In the genomic region with DNA sequence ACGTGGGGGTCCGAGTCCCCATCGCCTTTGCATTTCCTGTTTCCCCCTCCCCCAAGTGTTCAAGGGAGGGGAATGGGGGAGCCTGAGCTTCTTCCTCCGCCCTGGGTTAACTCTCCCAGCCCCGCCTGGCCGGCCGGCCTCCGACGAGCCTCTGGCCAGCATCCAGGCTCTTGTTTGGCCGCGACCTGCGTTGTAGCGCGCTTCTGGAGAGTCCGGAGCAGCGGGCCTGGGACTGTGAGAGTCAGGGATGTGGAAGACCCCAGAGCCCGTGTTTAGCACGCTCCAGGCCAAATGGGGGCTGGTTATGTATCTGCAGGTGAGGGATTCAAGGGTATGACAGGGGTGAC, we compare ENCODE assay signal across 10 mouse cellular contexts. TPM values are rescaled to one million over a fixed set of nuclear protein-coding genes. Genes with fewer than 3 reads are reported as not detected.
DNase-seq lines count a peak whose midpoint lies in the region; ATAC-seq and TF ChIP-seq lines count a peak whose summit lies in the region.
"Had no signal": no experiment of that assay in that cellular context is flagged by ENCODE, and none has a peak within 500 bp of the region (broad histone marks: within the 10 kb centered on the region; RNA-seq: fewer than 3 reads in every experiment).

No protein-coding gene starts in this region.

- H3K4me1 ChIP-seq in bone marrow macrophage, adult 2 months (ENCODE audit: control insufficient read depth, insufficient read depth, low read length) = no peaks in the 10 kb centered on the region
- H3K4me1 ChIP-seq in heart, embryonic 13.5 days = peaks cover 24% of the 10 kb centered on the region
- peaks cover 6% of the 10 kb centered on the region for H3K4me1 ChIP-seq in kidney, postnatal 0 days (replicated peaks; ENCODE audit: insufficient read depth, low read length)

- intact Hi-C loops in gastrocnemius, adult 2 months (cut with DNase I) = no loop called here
- intact Hi-C loops in gastrocnemius, postnatal 36 days (cut with DNase I) = no loop called here

- 0 out of 2 replicates have a peak, but pooled peaks cover 8% of the 10 kb centered on the region for H3K9me3 ChIP-seq in heart, embryonic 13.5 days
- no peaks in the 10 kb centered on the region for H3K9me3 ChIP-seq in kidney, postnatal 0 days (replicated peaks; ENCODE audit: low read length)

- peak overlapping the region; percentile 79 for H3K9ac ChIP-seq in heart, embryonic 13.5 days
- peak overlapping the region; percentile 54 for H3K9ac ChIP-seq in kidney, postnatal 0 days (ENCODE audit: low read depth, low read length)

- no peaks in the 10 kb centered on the region; the same call in 1 of the 2 replicates for H3K27me3 ChIP-seq in heart, embryonic 13.5 days (replicated peaks)
- H3K27me3 ChIP-seq in kidney, postnatal 0 days (ENCODE audit: insufficient read depth, low read length) = no peaks in the 10 kb centered on the region

- TF ChIP-seq POLR2A in bone marrow macrophage, adult 2 months (IDR thresholded peaks at IDR 0.05; ENCODE audit: borderline replicate concordance, low read depth, low read length) = no peak

- peak overlapping the region; percentile 90 for H3K4me3 ChIP-seq in gastrocnemius, adult 2 months
- H3K4me3 ChIP-seq in bone marrow macrophage, adult 2 months (ENCODE audit: insufficient read depth, low read length) = peak overlapping the region; percentile 67
- H3K4me3 ChIP-seq in heart, embryonic 13.5 days = peak overlapping the region; percentile 77
- H3K4me3 ChIP-seq in kidney, postnatal 0 days (replicated peaks; ENCODE audit: low read depth, low read length) = peak overlapping the region; percentile 64

- ATAC-seq in heart, embryonic 13.5 days (ENCODE audit: extremely low read depth, insufficient number of reproducible peaks, low FRiP score, low TSS enrichment) = peak; percentile 40; the same call in 1 of the 2 replicates
- ATAC-seq in kidney, postnatal 0 days (replicated peaks; ENCODE audit: low FRiP score, low read depth) = peak; percentile 48

- H3K36me3 ChIP-seq in heart, embryonic 13.5 days = peaks cover 4% of the 10 kb centered on the region; the same call in 1 of the 2 replicates
- H3K36me3 ChIP-seq in kidney, postnatal 0 days (ENCODE audit: insufficient read depth, low read length) = no peaks in the 10 kb centered on the region

- H3K4me2 ChIP-seq in heart, embryonic 13.5 days = peak overlapping the region; percentile 94
- H3K4me2 ChIP-seq in kidney, postnatal 0 days (ENCODE audit: low read length) = peak overlapping the region; percentile 83

- no peak for TF ChIP-seq CTCF in gastrocnemius, adult 2 months (IDR thresholded peaks at IDR 0.05)
- TF ChIP-seq CTCF in bone marrow macrophage, adult 2 months (IDR thresholded peaks at IDR 0.05; ENCODE audit: low read depth, low read length) = no peak
- no peak for TF ChIP-seq CTCF in kidney, postnatal 0 days (IDR thresholded peaks at IDR 0.05; ENCODE audit: low read depth)

- under 1% methylated on average over 18 of the region's 18 CpGs for WGBS in heart, embryonic 13.5 days
- WGBS in kidney, postnatal 0 days = 2% methylated on average over 18 of the region's 18 CpGs

- peak; percentile 52 for DNase-seq in gastrocnemius, adult 2 months
- no peak for DNase-seq in gastrocnemius, postnatal 36 days
- DNase-seq in kidney, postnatal 0 days (ENCODE audit: low spot score) = peak; percentile 76
- peak; percentile 62 to 80 for DNase-seq in lung, postnatal 4 days
- no peak for DNase-seq in natural killer cell, adult 2 months (ENCODE audit: low spot score in 2 of 2)
- no peak for DNase-seq in cerebellum, postnatal 36 days

- peak overlapping the region; percentile 72 for H3K27ac ChIP-seq in gastrocnemius, adult 2 months
- H3K27ac ChIP-seq in bone marrow macrophage, adult 2 months (ENCODE audit: insufficient read depth, low read depth, low read length) = no peak overlapping the region
- peak overlapping the region; percentile 46 for H3K27ac ChIP-seq in heart, embryonic 13.5 days (replicated peaks)
- peak overlapping the region; percentile 25; the same call in 1 of the 2 replicates for H3K27ac ChIP-seq in kidney, postnatal 0 days
- H3K27ac ChIP-seq: macrophage had no signal

RNA-seq across cellular contexts. Expression of a gene that starts 0.9 kb away (rescaled TPM):
- total RNA-seq in gastrocnemius, adult 2 months (2021) = under 1 TPM; 0.41 to 0.59 TPM
- under 1 TPM; 0.84 to 0.91 TPM for total RNA-seq in gastrocnemius, postnatal 36 days (2021)
- polyA plus RNA-seq in bone marrow macrophage, adult 2 months (2012; ENCODE audit: insufficient read depth, insufficient read length, missing spikeins) = not detected in 2 replicates
- 6.8 and 7.9 TPM in 2 replicates for polyA plus RNA-seq in heart, embryonic 13.5 days (2015; fragmentation: Nextera tagmentation; extraction: Ambion mirVana)
- 11.6 and 12.8 TPM in 2 replicates for polyA plus RNA-seq in kidney, postnatal 0 days (2015; fragmentation: Nextera tagmentation; extraction: Ambion mirVana)
- total RNA-seq: MEL had no signal
- polyA plus RNA-seq: macrophage had no signal

RNA-seq across cellular contexts. Expression of a gene that starts 49.1 kb away (rescaled TPM):
- total RNA-seq in gastrocnemius, adult 2 months (2021) = 100 to 1,000 TPM; 189 to 208 TPM
- total RNA-seq in gastrocnemius, postnatal 36 days (2021) = 100 to 1,000 TPM; 167 to 169 TPM
- 486 and 540 TPM in 2 replicates for polyA plus RNA-seq in bone marrow macrophage, adult 2 months (2012; ENCODE audit: insufficient read depth, insufficient read length, missing spikeins)
- 332 and 344 TPM in 2 replicates for polyA plus RNA-seq in heart, embryonic 13.5 days (2015; fragmentation: Nextera tagmentation; extraction: Ambion mirVana)
- 412 and 452 TPM in 2 replicates for polyA plus RNA-seq in kidney, postnatal 0 days (2015; fragmentation: Nextera tagmentation; extraction: Ambion mirVana)

Comparison
In these comparisons a context has a peak if more than half of its experiments do, and no peak if none do; other contexts are left out.
1. DNase-seq: peak in gastrocnemius, adult 2 months (single experiment), kidney, postnatal 0 days (single experiment) and lung, postnatal 4 days (2 of 2); none in gastrocnemius, postnatal 36 days (0 of 2), natural killer cell, adult 2 months (0 of 2) and cerebellum, postnatal 36 days (0 of 2).
2. Peak in every context shown above with its lines, with median percentiles within 50 percentile points of each other: H3K4me3 ChIP-seq.